ENCODE assay signal across 8 mouse cellular contexts in the genomic region with DNA sequence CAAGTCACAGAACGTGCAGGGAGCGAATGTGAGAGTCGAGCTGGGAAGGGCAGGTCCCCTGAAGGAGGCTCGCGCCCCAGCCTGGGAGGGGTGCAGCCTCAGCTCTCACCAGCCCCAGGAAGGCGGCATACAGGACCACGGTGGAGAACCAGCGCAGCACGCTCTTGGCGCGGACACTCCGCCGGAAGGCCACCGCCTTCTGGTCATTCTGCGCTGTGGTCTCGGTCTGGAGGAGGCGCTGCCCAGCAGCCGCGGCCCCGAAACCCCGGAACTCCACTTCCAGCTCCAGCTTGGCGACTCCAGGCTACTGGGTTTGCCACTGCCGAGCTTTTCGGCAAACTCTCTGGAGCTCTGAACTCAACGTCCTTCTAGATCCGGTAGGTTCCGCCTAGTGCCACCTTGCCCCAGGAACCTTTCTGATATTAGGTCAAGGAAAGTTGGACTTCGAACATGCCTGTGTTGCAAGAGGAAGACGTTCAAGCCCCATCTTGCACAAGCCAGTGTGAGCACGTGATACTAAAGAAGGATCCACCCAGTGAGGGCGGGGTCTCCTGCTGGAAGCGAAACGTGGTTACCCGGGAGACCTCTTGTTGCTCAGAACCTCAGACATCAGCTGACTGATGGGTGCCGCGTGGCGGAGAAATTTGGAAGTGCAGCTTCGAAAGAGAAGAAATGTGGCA. TPM values are rescaled to one million over a fixed set of nuclear protein-coding genes. Genes with fewer than 3 reads are reported as not detected.
DNase-seq lines count a peak whose midpoint lies in the region; ATAC-seq and TF ChIP-seq lines count a peak whose summit lies in the region.

A gene (minus strand): TSS at position 393 of the 680 bp plus-strand sequence.

- no peak within 1 kb of the TSS for H3K27ac ChIP-seq in embryonic facial prominence, embryonic 13.5 days
- H3K27ac ChIP-seq in kidney, adult 2 months (ENCODE audit: insufficient read depth, low read depth, low read length): peak within 1 kb of the TSS; percentile 55
- H3K27ac ChIP-seq in limb, embryonic 12.5 days: 0 out of 2 replicates have a peak within 1 kb of the TSS, but pooled peaks have one; percentile 12
- no peak within 1 kb of the TSS for H3K27ac ChIP-seq in midbrain, embryonic 15.5 days
- peak within 1 kb of the TSS; percentile 32 for H3K27ac ChIP-seq in spleen, adult 2 months (ENCODE audit: insufficient read depth, low read length)

- TF ChIP-seq CTCF in kidney, adult 2 months (conservative IDR thresholded peaks at IDR 0.05; ENCODE audit: insufficient read depth, insufficient read length, low read depth, low read length): peak; percentile 85
- TF ChIP-seq CTCF in spleen, adult 2 months (IDR thresholded peaks at IDR 0.05; ENCODE audit: extremely low read depth, insufficient read depth, insufficient read length, insufficient replicate concordance): peak; percentile 54; the same call in 1 of the 2 replicates

- H3K9me3 ChIP-seq in embryonic facial prominence, embryonic 13.5 days: no peaks in the 10 kb centered on the region
- H3K9me3 ChIP-seq in limb, embryonic 12.5 days: no peaks in the 10 kb centered on the region
- no peaks in the 10 kb centered on the region for H3K9me3 ChIP-seq in midbrain, embryonic 15.5 days

- DNase-seq in 3134 (ENCODE audit: extremely low read depth, insufficient read length, low spot score): peak; percentile 70
- peak; percentile 96 for DNase-seq in adrenal gland, postnatal 36 days
- DNase-seq in heart, adult 18-20 months: peak; percentile 98
- peak; percentile 99 for DNase-seq in kidney, adult 2 months
- DNase-seq in spleen, adult 2 months (ENCODE audit: low read depth in 1 of 2, low spot score in 2 of 2): peak; percentile 87 to 92

- peaks cover 8% of the 10 kb centered on the region; the same call in 1 of the 2 replicates for H3K27me3 ChIP-seq in embryonic facial prominence, embryonic 13.5 days
- no peaks in the 10 kb centered on the region for H3K27me3 ChIP-seq in kidney, adult 2 months (replicated peaks; ENCODE audit: control insufficient read depth, insufficient read depth, low read length)
- no peaks in the 10 kb centered on the region for H3K27me3 ChIP-seq in limb, embryonic 12.5 days
- H3K27me3 ChIP-seq in midbrain, embryonic 15.5 days (replicated peaks): 0 out of 2 replicates have a peak, but pooled peaks cover 13% of the 10 kb centered on the region
- no peaks in the 10 kb centered on the region; the same call in 1 of the 2 replicates for H3K27me3 ChIP-seq in spleen, adult 2 months (ENCODE audit: control insufficient read depth, insufficient read depth, low read length)

- H3K4me1 ChIP-seq in embryonic facial prominence, embryonic 13.5 days: no peaks in the 10 kb centered on the region; the same call in 1 of the 2 replicates
- H3K4me1 ChIP-seq in kidney, adult 2 months (ENCODE audit: control insufficient read depth, insufficient read depth, low read length): peaks cover 6% of the 10 kb centered on the region; the same call in 1 of the 2 replicates
- peaks cover 5% of the 10 kb centered on the region for H3K4me1 ChIP-seq in limb, embryonic 12.5 days (replicated peaks)
- H3K4me1 ChIP-seq in midbrain, embryonic 15.5 days: peaks cover 4% of the 10 kb centered on the region; the same call in 1 of the 2 replicates
- peaks cover 2% of the 10 kb centered on the region; the same call in 1 of the 2 replicates for H3K4me1 ChIP-seq in spleen, adult 2 months (ENCODE audit: control insufficient read depth, insufficient read depth, insufficient read length)

- ATAC-seq in embryonic facial prominence, embryonic 13.5 days (ENCODE audit: insufficient number of reproducible peaks, insufficient read depth, low FRiP score, low TSS enrichment, low read depth): peak; percentile 97
- ATAC-seq in limb, embryonic 12.5 days (ENCODE audit: insufficient number of reproducible peaks, insufficient read depth, low FRiP score, low TSS enrichment, low read depth): peak; percentile 96
- ATAC-seq in midbrain, embryonic 15.5 days (replicated peaks): peak; percentile 99

- H3K9ac ChIP-seq in embryonic facial prominence, embryonic 13.5 days: peak within 1 kb of the TSS; percentile 73
- peak within 1 kb of the TSS; percentile 61 for H3K9ac ChIP-seq in limb, embryonic 12.5 days (replicated peaks)
- peak within 1 kb of the TSS; percentile 29 for H3K9ac ChIP-seq in midbrain, embryonic 15.5 days

- 0% methylated on average over 38 of the region's 38 CpGs for WGBS in embryonic facial prominence, embryonic 13.5 days
- under 1% methylated on average over 38 of the region's 38 CpGs for WGBS in kidney, adult 2 months
- 0% methylated on average over 38 of the region's 38 CpGs for WGBS in limb, embryonic 12.5 days
- WGBS in midbrain, embryonic 15.5 days: under 1% methylated on average over 38 of the region's 38 CpGs
- under 1% methylated on average over 38 of the region's 38 CpGs for WGBS in spleen, adult 2 months

- H3K4me2 ChIP-seq in embryonic facial prominence, embryonic 13.5 days: peak within 1 kb of the TSS; percentile 94
- H3K4me2 ChIP-seq in limb, embryonic 12.5 days: peak within 1 kb of the TSS; percentile 96
- H3K4me2 ChIP-seq in midbrain, embryonic 15.5 days: peak within 1 kb of the TSS; percentile 88

- TF ChIP-seq POLR2A in kidney, adult 2 months (IDR thresholded peaks at IDR 0.05; ENCODE audit: low read depth, low read length): no peak
- no peak for TF ChIP-seq POLR2A in spleen, adult 2 months (IDR thresholded peaks at IDR 0.05; ENCODE audit: low read depth, low read length)

- H3K36me3 ChIP-seq in embryonic facial prominence, embryonic 13.5 days: no peaks in the 10 kb centered on the region
- H3K36me3 ChIP-seq in kidney, adult 2 months (ENCODE audit: control insufficient read depth, insufficient read depth, low read length): no peaks in the 10 kb centered on the region
- H3K36me3 ChIP-seq in limb, embryonic 12.5 days: no peaks in the 10 kb centered on the region
- H3K36me3 ChIP-seq in midbrain, embryonic 15.5 days (replicated peaks): no peaks in the 10 kb centered on the region
- no peaks in the 10 kb centered on the region for H3K36me3 ChIP-seq in spleen, adult 2 months (ENCODE audit: control insufficient read depth, insufficient read depth, low read length)

- H3K4me3 ChIP-seq in embryonic facial prominence, embryonic 13.5 days: peak within 1 kb of the TSS; percentile 57
- H3K4me3 ChIP-seq in kidney, adult 2 months (ENCODE audit: insufficient read depth, low read depth, low read length): peak within 1 kb of the TSS; percentile 48
- peak within 1 kb of the TSS; percentile 56 for H3K4me3 ChIP-seq in limb, embryonic 12.5 days (replicated peaks)
- peak within 1 kb of the TSS; percentile 44 for H3K4me3 ChIP-seq in midbrain, embryonic 15.5 days
- H3K4me3 ChIP-seq in spleen, adult 2 months (ENCODE audit: extremely low read depth, insufficient read depth, insufficient read length): peak within 1 kb of the TSS; percentile 58

RNA-seq across cellular contexts. Expression of the gene that starts here (rescaled TPM):
- 1 to 10 TPM; 2.8 to 9.5 TPM for total RNA-seq in adrenal gland, postnatal 36 days (2021)
- polyA plus RNA-seq in embryonic facial prominence, embryonic 13.5 days (2015; fragmentation: Nextera tagmentation; extraction: Ambion mirVana): 0.28 and 0.29 TPM in 2 replicates
- total RNA-seq in heart, adult 18-20 months (2021): 1 to 10 TPM; 5.4 to 7.1 TPM
- polyA plus RNA-seq in kidney, adult 2 months (2012; rRNA removed): 15.8 and 17.4 TPM in 2 replicates
- polyA plus RNA-seq in limb, embryonic 12.5 days (2016; fragmentation: Nextera tagmentation; extraction: Ambion mirVana): 0.15 and 0.23 TPM in 2 replicates
- not detected in 2 replicates for polyA plus RNA-seq in midbrain, embryonic 15.5 days (2015; fragmentation: Nextera tagmentation; extraction: Ambion mirVana)
- polyA plus RNA-seq in spleen, adult 2 months (2012; rRNA removed): 0.05 and 0.06 TPM in 2 replicates

Comparison
In these comparisons a context has a peak if more than half of its experiments do, and no peak if none do; other contexts are left out.
1. RNA of the gene that starts here (polyA plus RNA-seq): 15.8 to 17.4 TPM in kidney, adult 2 months; 0.28 to 0.29 TPM in embryonic facial prominence, embryonic 13.5 days, 0.15 to 0.23 TPM in limb, embryonic 12.5 days, 0.05 to 0.06 TPM in spleen, adult 2 months and not detected in midbrain, embryonic 15.5 days; every median in the first group is over 10 times any median in the second.
2. Peak in ATAC-seq, H3K4me3 ChIP-seq, H3K9ac ChIP-seq and H3K4me2 ChIP-seq in embryonic facial prominence, embryonic 13.5 days; RNA of the gene not detected or under 1 TPM.
3. Peak in ATAC-seq, H3K4me3 ChIP-seq, H3K27ac ChIP-seq, H3K9ac ChIP-seq and H3K4me2 ChIP-seq in limb, embryonic 12.5 days; RNA of the gene not detected or under 1 TPM.
4. Peak in ATAC-seq, H3K4me3 ChIP-seq, H3K9ac ChIP-seq and H3K4me2 ChIP-seq in midbrain, embryonic 15.5 days; RNA of the gene not detected or under 1 TPM.
5. Peak in DNase-seq, H3K4me3 ChIP-seq and H3K27ac ChIP-seq in spleen, adult 2 months; RNA of the gene not detected or under 1 TPM.
6. Peak in every context shown above with its lines, with median percentiles within 50 percentile points of each other: DNase-seq, ATAC-seq, H3K4me2 ChIP-seq, H3K4me3 ChIP-seq and H3K9ac ChIP-seq.